ENCODE assay signal across 8 mouse cellular contexts in genomic region chr11:65838999-65839398, GRCm38 (mm10). TPM values are rescaled to one million over a fixed set of nuclear protein-coding genes. Genes with fewer than 3 reads are reported as not detected.
DNase-seq lines count a peak whose midpoint lies in the region; ATAC-seq lines count a peak whose summit lies in the region.
"Had no signal": no experiment of that assay in that cellular context is flagged by ENCODE, and none has a peak within 500 bp of the region (broad histone marks: within the 10 kb centered on the region; RNA-seq: fewer than 3 reads in every experiment).

No protein-coding gene starts in this region.

- no peak overlapping the region for H3K4me3 ChIP-seq in kidney, embryonic 16.5 days (ENCODE audit: low read length)
- no peak overlapping the region for H3K4me3 ChIP-seq in kidney, embryonic 14.5 days (ENCODE audit: low read length)
- H3K4me3 ChIP-seq in liver, embryonic 12.5 days = no peak overlapping the region

- WGBS in kidney, embryonic 16.5 days = 42% methylated on average over 8 of the region's 8 CpGs
- WGBS in kidney, embryonic 14.5 days = 47% methylated on average over 8 of the region's 8 CpGs
- WGBS in liver, embryonic 12.5 days (ENCODE audit: insufficient replicate concordance) = 63% methylated on average over 8 of the region's 8 CpGs

- DNase-seq in heart, postnatal 14 days = peak; percentile 9 to 19
- DNase-seq in left cerebral cortex, adult 18-20 months (ENCODE audit: low spot score in 2 of 2) = peak; percentile 12 to 54
- DNase-seq in right cerebral cortex, postnatal 25 days = peak; percentile 19
- no peak for DNase-seq in adrenal gland, adult 8-10 months

- H3K27ac ChIP-seq in kidney, embryonic 16.5 days (ENCODE audit: low read length) = no peak overlapping the region
- H3K27ac ChIP-seq in kidney, embryonic 14.5 days (ENCODE audit: low read depth, low read length) = no peak overlapping the region
- H3K27ac ChIP-seq in liver, embryonic 12.5 days = no peak overlapping the region
- H3K27ac ChIP-seq: liver, embryonic 14.5 days had no signal

- ATAC-seq in kidney, embryonic 16.5 days (ENCODE audit: low FRiP score, low TSS enrichment) = 0 out of 2 replicates have a peak, but pooled peaks have one; percentile 39
- no peak for ATAC-seq in kidney, embryonic 14.5 days (ENCODE audit: low FRiP score, low TSS enrichment)
- ATAC-seq in liver, embryonic 12.5 days = no peak

- H3K9ac ChIP-seq in kidney, embryonic 16.5 days (replicated peaks; ENCODE audit: low read length) = no peak overlapping the region
- H3K9ac ChIP-seq in kidney, embryonic 14.5 days (ENCODE audit: low read depth, low read length) = no peak overlapping the region
- H3K9ac ChIP-seq in liver, embryonic 12.5 days = no peak overlapping the region
- H3K9ac ChIP-seq: liver, embryonic 14.5 days had no signal

- no peak overlapping the region for H3K4me2 ChIP-seq in kidney, embryonic 16.5 days (replicated peaks; ENCODE audit: low read depth, low read length)
- H3K4me2 ChIP-seq in kidney, embryonic 14.5 days (replicated peaks; ENCODE audit: low read depth, low read length) = no peak overlapping the region
- H3K4me2 ChIP-seq in liver, embryonic 12.5 days = no peak overlapping the region

- intact Hi-C loops in heart, postnatal 14 days (cut with DNase I) = no loop called here

- no peaks in the 10 kb centered on the region for H3K27me3 ChIP-seq in kidney, embryonic 16.5 days (ENCODE audit: insufficient read depth, low read length)
- H3K27me3 ChIP-seq in kidney, embryonic 14.5 days (ENCODE audit: control insufficient read depth, insufficient read depth, low read length) = no peaks in the 10 kb centered on the region
- no peaks in the 10 kb centered on the region for H3K27me3 ChIP-seq in liver, embryonic 12.5 days (replicated peaks)

- H3K4me1 ChIP-seq in kidney, embryonic 16.5 days (ENCODE audit: insufficient read depth, low read length) = peaks cover 3% of the 10 kb centered on the region; the same call in 1 of the 2 replicates
- no peaks in the 10 kb centered on the region for H3K4me1 ChIP-seq in kidney, embryonic 14.5 days (ENCODE audit: control insufficient read depth, insufficient read depth, low read length)
- H3K4me1 ChIP-seq in liver, embryonic 12.5 days = no peaks in the 10 kb centered on the region

- H3K36me3 ChIP-seq in kidney, embryonic 16.5 days (ENCODE audit: insufficient read depth, low read length) = no peaks in the 10 kb centered on the region
- no peaks in the 10 kb centered on the region for H3K36me3 ChIP-seq in kidney, embryonic 14.5 days (ENCODE audit: control insufficient read depth, insufficient read depth, low read length)
- H3K36me3 ChIP-seq in liver, embryonic 12.5 days = no peaks in the 10 kb centered on the region

- no peaks in the 10 kb centered on the region for H3K9me3 ChIP-seq in kidney, embryonic 16.5 days (ENCODE audit: low read length)
- H3K9me3 ChIP-seq in kidney, embryonic 14.5 days (ENCODE audit: control insufficient read depth, low read length) = no peaks in the 10 kb centered on the region
- no peaks in the 10 kb centered on the region for H3K9me3 ChIP-seq in liver, embryonic 12.5 days (replicated peaks)

RNA-seq across cellular contexts. Expression of gene Zkscan6, which starts 32.0 kb away (rescaled TPM):
- 17.1 and 17.4 TPM in 2 replicates for polyA plus RNA-seq in kidney, embryonic 16.5 days (2015; fragmentation: Nextera tagmentation; extraction: Ambion mirVana)
- 10.4 and 13.4 TPM in 2 replicates for polyA plus RNA-seq in kidney, embryonic 14.5 days (2014; fragmentation: Nextera tagmentation; extraction: Ambion mirVana)
- 1 to 10 TPM; 4.9 to 6.0 TPM for total RNA-seq in heart, postnatal 14 days (2021)
- 10 to 100 TPM; 13.6 TPM for total RNA-seq in left cerebral cortex, adult 18-20 months (2021)
- total RNA-seq in adrenal gland, adult 8-10 months (2022) = 10 to 100 TPM; 11.5 to 15.9 (median 13.2) TPM
- polyA plus RNA-seq in liver, embryonic 12.5 days (2016; fragmentation: Nextera tagmentation; extraction: Ambion mirVana) = 7.5 and 8.9 TPM in 2 replicates

RNA-seq across cellular contexts. Expression of gene Map2k4, which starts 50.9 kb away (rescaled TPM):
- polyA plus RNA-seq in kidney, embryonic 16.5 days (2015; fragmentation: Nextera tagmentation; extraction: Ambion mirVana) = 60.2 and 63.9 TPM in 2 replicates
- polyA plus RNA-seq in kidney, embryonic 14.5 days (2014; fragmentation: Nextera tagmentation; extraction: Ambion mirVana) = 58.0 and 82.5 TPM in 2 replicates
- total RNA-seq in heart, postnatal 14 days (2021) = 10 to 100 TPM; 47.4 to 47.5 TPM
- 100 to 1,000 TPM; 188 to 192 TPM for total RNA-seq in left cerebral cortex, adult 18-20 months (2021)
- 10 to 100 TPM; 45.2 to 49.8 (median 48.1) TPM for total RNA-seq in adrenal gland, adult 8-10 months (2022)
- 43.6 and 44.3 TPM in 2 replicates for polyA plus RNA-seq in liver, embryonic 12.5 days (2016; fragmentation: Nextera tagmentation; extraction: Ambion mirVana)
